Mouse (Mus musculus) midbrain, postnatal 0 days (tissue): ENCODE measurements at regions not wholly inside any gene's neighbourhood (a gene's known extent, or its start where the extent isn't known, plus 50 kb on each side); places are given as distances from the start of the nearest gene placed in this dataset.

Experiments
- ATAC-seq: fragments of 200-750 bp; cut with Nextera tagmentation; 2 replicates; pipeline ENCODE4 v1.8.0; 2017; ENCODE audit warnings: moderate number of reproducible peaks, mild to moderate bottlenecking, moderate TSS enrichment, moderate library complexity; ENCODE audit not compliant: low FRiP score
- DNase-seq: peaks from one replicate; pipeline ENCODE4 v3.0.0-alpha.2; 2015; ENCODE audit warnings: low spot score
- H3K27ac ChIP-seq: fragments of 300-500 bp; sonication (generic); 2 replicates; pipeline ENCODE4 v1.5.1; 2014; ENCODE audit warnings: low read depth, mild to moderate bottlenecking, low read length, mixed read lengths
- H3K27me3 ChIP-seq: fragments of 300-500 bp; sonication (generic); 2 replicates; pipeline ENCODE4 v1.6.1; 2014; ENCODE audit warnings: low read length, control low read depth, mixed read lengths; ENCODE audit not compliant: insufficient read depth
- H3K36me3 ChIP-seq: fragments of 300-500 bp; sonication (generic); 2 replicates; pipeline ENCODE4 v1.6.1; 2014; ENCODE audit warnings: low read length, control low read depth, mixed read lengths; ENCODE audit not compliant: insufficient read depth
- H3K4me1 ChIP-seq: fragments of 300-500 bp; sonication (generic); 2 replicates; pipeline ENCODE4 v1.6.1; 2014; ENCODE audit warnings: mild to moderate bottlenecking, control low read depth, antibody characterized with exemption, low read length, mixed read lengths; ENCODE audit not compliant: insufficient read depth
- H3K4me2 ChIP-seq: fragments of 300-500 bp; sonication (generic); 2 replicates; pipeline ENCODE4 v1.6.1; 2014; ENCODE audit warnings: low read depth, mild to moderate bottlenecking, low read length, mixed read lengths; ENCODE audit not compliant: poor library complexity, severe bottlenecking
- H3K4me3 ChIP-seq: fragments of 300-500 bp; sonication (generic); 2 replicates; pipeline ENCODE4 v1.5.1; 2014; ENCODE audit warnings: low read depth, mild to moderate bottlenecking, low read length, moderate library complexity
- H3K9ac ChIP-seq: fragments of 300-500 bp; sonication (generic); replicated peaks from 2 replicates; pipeline ENCODE4 v1.6.1; 2014; ENCODE audit warnings: mild to moderate bottlenecking, low read length, moderate library complexity, mixed read lengths; ENCODE audit not compliant: poor library complexity, severe bottlenecking
- H3K9me3 ChIP-seq: fragments of 300-500 bp; sonication (generic); 2 replicates; pipeline ENCODE4 v1.6.1; 2016; ENCODE audit warnings: low read length, control low read depth
- CTCF ChIP-seq: IDR thresholded peaks from 2 replicates; pipeline ENCODE4 v1.5.1; 2016; ENCODE audit warnings: antibody characterized with exemption, mild to moderate bottlenecking
- WGBS: fragments of 180-500 bp; shearing (Covaris S2); extraction: QIAGEN DNeasy Blood & Tissue Kit; methylation state at CpG from one replicate; pipeline ENCODE4 v1.1.7; 2014; 5-methylcytosine and 5-hydroxymethylcytosine counted together

DNA sequence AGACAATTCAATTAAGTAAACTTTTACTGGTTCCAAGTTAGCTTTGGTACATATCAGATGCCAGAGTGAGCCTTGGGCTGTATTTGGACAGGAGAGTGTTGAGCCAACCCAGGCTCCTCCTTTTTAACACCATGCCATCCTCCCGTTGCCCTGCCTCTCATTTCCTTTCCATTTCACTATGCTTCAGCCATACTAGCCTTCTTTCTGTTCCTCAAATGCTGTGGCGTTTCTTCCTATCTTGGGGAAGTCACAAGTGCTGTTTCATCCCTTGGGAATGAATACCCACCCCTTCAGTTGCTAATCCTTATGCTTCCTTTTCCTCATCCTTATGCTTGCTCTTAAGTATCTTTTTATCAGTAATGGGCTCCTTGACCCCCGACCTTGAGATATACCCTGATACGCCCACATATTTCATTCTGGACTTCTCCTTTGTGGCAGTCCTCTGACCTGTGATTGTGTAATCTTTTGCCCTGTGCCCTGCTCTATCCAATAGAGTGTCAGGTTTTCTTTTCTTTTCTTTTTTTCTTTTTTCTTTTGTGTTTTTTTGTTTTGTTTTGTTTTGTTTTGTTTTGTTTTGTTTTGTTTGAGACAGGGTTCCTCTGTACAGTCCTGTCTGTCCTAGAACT is 1443.9 kb downstream of the Gsdmc2 start:
- no peak for ATAC-seq
- Histone ChIP-seq H3K4me2 (no peak overlapping the region), H3K36me3 (no peaks in the 10 kb centered on the region), H3K4me3 (no peak overlapping the region), H3K27me3 (no peaks in the 10 kb centered on the region), H3K9ac (no peak overlapping the region), H3K9me3 (no peaks in the 10 kb centered on the region), H3K27ac (no peak overlapping the region), H3K4me1 (no peaks in the 10 kb centered on the region)
- DNase-seq: no peak
- TF ChIP-seq CTCF: no peak
- 78% methylated on average over 4 of the region's 4 CpGs for WGBS

DNA sequence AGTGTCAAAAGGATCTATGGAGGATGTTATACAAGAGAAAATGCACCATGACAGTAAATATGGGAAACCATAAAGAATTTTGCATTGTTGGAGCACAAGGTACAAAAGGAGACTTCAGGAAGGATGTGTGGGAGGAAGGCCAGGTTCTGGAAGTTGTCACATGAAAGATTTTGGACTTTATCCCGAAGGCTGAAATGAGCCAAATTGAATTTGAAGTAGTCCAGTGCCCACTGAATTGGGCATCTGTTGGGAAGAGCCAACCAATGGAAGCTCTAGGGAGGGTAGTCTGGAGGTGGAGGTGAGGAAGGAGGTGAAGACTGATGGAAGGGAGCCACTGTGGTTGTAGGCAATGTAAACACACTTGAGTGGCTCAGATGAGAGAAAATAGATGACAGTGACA is 1445.6 kb downstream of the Gsdmc2 start:
- H3K4me1 ChIP-seq: no peaks in the 10 kb centered on the region
- no peak for ATAC-seq
- no peak overlapping the region for H3K4me2 ChIP-seq
- no peaks in the 10 kb centered on the region for H3K27me3 ChIP-seq
- no peak overlapping the region for H3K4me3 ChIP-seq
- no peaks in the 10 kb centered on the region for H3K9me3 ChIP-seq
- DNase-seq: no peak
- no peak overlapping the region for H3K9ac ChIP-seq
- TF ChIP-seq CTCF: no peak
- no peaks in the 10 kb centered on the region for H3K36me3 ChIP-seq
- WGBS: 77% methylated on average over 1 of the region's 1 CpGs
- H3K27ac ChIP-seq: no peak overlapping the region

DNA sequence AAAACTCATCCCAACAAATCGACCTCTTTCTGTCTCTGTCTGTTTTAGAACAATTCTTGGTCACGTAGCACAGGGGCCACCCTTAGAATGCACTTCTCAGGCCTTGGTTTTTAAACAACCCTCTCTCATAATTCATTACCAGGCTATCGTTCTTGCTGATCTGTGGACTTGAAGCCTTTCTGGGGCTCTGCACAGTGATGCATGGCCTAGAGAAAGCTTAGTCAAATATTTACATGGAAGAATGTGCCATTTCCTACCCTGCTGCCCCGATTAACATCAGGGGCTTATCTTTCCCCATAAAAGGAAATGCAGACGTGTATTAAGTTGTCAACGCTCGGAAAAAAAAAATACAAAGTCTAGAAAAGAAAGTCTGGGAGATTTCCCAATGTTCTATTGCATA is 1448.0 kb downstream of the Gsdmc2 start:
- no peak for TF ChIP-seq CTCF
- Histone ChIP-seq H3K4me1 (no peaks in the 10 kb centered on the region), H3K4me3 (no peak overlapping the region), H3K4me2 (no peak overlapping the region), H3K27me3 (no peaks in the 10 kb centered on the region), H3K36me3 (no peaks in the 10 kb centered on the region), H3K9ac (no peak overlapping the region), H3K9me3 (no peaks in the 10 kb centered on the region), H3K27ac (no peak overlapping the region)
- ATAC-seq (no peak), DNase-seq (no peak)
- WGBS: 82% methylated on average over 7 of the region's 7 CpGs

GRCm38 (mm10) chr15:62395377-62395776 is 1449.6 kb downstream of the Gsdmc2 start:
- 94% methylated on average over 2 of the region's 2 CpGs for WGBS
- ATAC-seq: no peak
- no peak overlapping the region for H3K4me2 ChIP-seq
- H3K36me3 ChIP-seq: no peaks in the 10 kb centered on the region
- no peak overlapping the region for H3K27ac ChIP-seq
- H3K4me3 ChIP-seq: no peak overlapping the region
- no peak overlapping the region for H3K9ac ChIP-seq
- H3K9me3 ChIP-seq: no peaks in the 10 kb centered on the region
- DNase-seq: no peak
- H3K4me1 ChIP-seq: no peaks in the 10 kb centered on the region
- no peaks in the 10 kb centered on the region for H3K27me3 ChIP-seq
- TF ChIP-seq CTCF: no peak

DNA sequence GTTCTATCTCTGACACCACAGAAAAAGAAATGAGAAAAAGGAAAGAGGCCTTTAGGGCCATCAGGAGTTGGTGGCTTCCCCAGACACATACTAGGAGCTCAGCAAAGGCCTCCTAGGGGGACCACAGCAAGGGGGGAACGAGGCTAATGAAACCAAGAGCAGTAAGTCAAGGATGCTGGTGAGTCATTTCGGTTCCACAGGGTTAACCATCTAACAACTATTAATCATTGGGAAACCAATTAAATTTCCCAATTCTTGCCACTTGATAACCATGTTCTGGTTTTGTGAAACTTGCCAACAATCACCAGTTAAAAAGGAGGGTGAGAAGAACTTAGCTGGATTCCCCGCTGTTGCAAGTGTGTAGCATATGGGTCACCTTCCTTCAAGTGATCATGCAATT is 1451.6 kb downstream of the Gsdmc2 start:
- WGBS: 88% methylated on average over 3 of the region's 3 CpGs
- ATAC-seq: no peak
- DNase-seq: no peak
- Histone ChIP-seq H3K36me3 (no peaks in the 10 kb centered on the region), H3K4me1 (no peaks in the 10 kb centered on the region), H3K27me3 (no peaks in the 10 kb centered on the region), H3K4me3 (no peak overlapping the region), H3K9me3 (no peaks in the 10 kb centered on the region), H3K9ac (no peak overlapping the region), H3K4me2 (no peak overlapping the region), H3K27ac (no peak overlapping the region)
- no peak for TF ChIP-seq CTCF

DNA sequence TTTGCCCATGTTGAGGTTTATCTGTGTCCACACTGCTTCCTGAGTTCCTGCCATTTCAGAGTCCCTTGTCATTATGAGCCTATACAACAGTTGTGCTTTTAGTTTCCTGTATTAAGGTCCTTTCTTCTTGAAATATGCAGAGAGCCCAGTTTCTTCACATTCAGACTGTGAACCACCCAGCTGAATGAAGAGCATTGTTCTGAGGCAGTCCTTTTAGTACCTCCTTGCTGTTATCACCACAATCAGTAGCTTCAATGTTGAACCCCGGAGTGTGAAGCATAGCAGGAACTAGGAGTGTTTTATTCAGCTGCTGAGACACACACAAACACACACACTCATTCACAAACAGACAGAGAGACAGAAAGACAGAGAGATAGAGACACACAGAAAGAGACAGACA is 1452.1 kb downstream of the Gsdmc2 start:
- DNase-seq (no peak), ATAC-seq (no peak)
- H3K36me3 ChIP-seq: no peaks in the 10 kb centered on the region
- no peaks in the 10 kb centered on the region for H3K9me3 ChIP-seq
- no peaks in the 10 kb centered on the region for H3K4me1 ChIP-seq
- H3K27me3 ChIP-seq: no peaks in the 10 kb centered on the region
- no peak overlapping the region for H3K4me2 ChIP-seq
- WGBS: 58% methylated on average over 1 of the region's 1 CpGs
- no peak for TF ChIP-seq CTCF
- no peak overlapping the region for H3K27ac ChIP-seq
- H3K9ac ChIP-seq: no peak overlapping the region
- no peak overlapping the region for H3K4me3 ChIP-seq
